Mouse (Mus musculus): ENCODE measurements around the gene Gm13694. TPM values are rescaled to one million over a fixed set of nuclear protein-coding genes. Genes with fewer than 3 reads are reported as not detected.
"Not testable (repeated sequence)": the region's sequence is repeated elsewhere in the genome, so short reads cannot be mapped to it uniquely, and the experiment has no call there.

The Gm13694 gene
- polyA plus RNA-seq, 1 experiment from 2014 or later: not detected

DNA sequence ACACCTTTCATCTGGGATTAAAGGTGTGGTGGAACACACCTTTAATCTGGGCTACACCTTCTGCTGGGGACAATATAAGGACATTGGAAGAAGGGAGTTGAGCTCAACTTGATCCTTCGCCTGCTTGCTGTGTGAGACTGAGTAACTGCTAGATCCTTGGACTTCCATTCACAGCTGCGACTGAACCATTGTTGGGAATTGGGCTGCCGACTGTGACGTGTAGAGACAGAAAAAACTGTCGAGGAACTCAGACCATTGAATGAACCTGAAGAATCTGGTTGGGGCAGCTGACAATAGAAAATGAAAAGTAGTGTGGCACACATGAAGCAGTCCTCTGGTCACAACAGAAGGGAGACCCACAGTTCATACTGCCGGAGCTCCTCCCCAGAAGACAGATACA, 5.7 kb downstream of the Gm13694 start, which contains the start of gene Gm13697:
TSS of gene Gm13697 (plus strand) at position 301 of the 400 bp plus-strand sequence.
- H3K4me1 ChIP-seq (replicated peaks; ENCODE audit: control insufficient read depth, insufficient read depth, low read length); H3K4me3 ChIP-seq (ENCODE audit: low read depth, low read length); H3K27ac ChIP-seq (ENCODE audit: low read depth, low read length); H3K4me2 ChIP-seq (replicated peaks; ENCODE audit: low read depth, low read length); H3K27me3 ChIP-seq (ENCODE audit: control insufficient read depth, insufficient read depth, low read length); H3K9me3 ChIP-seq (ENCODE audit: control insufficient read depth, low read length); DNase-seq (ENCODE audit: low spot score); H3K36me3 ChIP-seq (ENCODE audit: control insufficient read depth, insufficient read depth, low read length); H3K9ac ChIP-seq (ENCODE audit: low read depth, low read length); ATAC-seq (ENCODE audit: low FRiP score): not testable (repeated sequence)
- WGBS: no CpG with 5 or more reads among the region's 6 CpGs

DNA sequence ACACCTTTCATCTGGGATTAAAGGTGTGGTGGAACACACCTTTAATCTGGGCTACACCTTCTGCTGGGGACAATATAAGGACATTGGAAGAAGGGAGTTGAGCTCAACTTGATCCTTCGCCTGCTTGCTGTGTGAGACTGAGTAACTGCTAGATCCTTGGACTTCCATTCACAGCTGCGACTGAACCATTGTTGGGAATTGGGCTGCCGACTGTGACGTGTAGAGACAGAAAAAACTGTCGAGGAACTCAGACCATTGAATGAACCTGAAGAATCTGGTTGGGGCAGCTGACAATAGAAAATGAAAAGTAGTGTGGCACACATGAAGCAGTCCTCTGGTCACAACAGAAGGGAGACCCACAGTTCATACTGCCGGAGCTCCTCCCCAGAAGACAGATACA, 11.5 kb downstream of the Gm13694 start, which contains the start of gene Gm13691:
TSS of gene Gm13691 (plus strand) at position 301 of the 400 bp plus-strand sequence.
- DNase-seq (ENCODE audit: low spot score); H3K4me3 ChIP-seq (ENCODE audit: low read depth, low read length); ATAC-seq (ENCODE audit: low FRiP score); H3K4me1 ChIP-seq (replicated peaks; ENCODE audit: control insufficient read depth, insufficient read depth, low read length); H3K27ac ChIP-seq (ENCODE audit: low read depth, low read length); H3K4me2 ChIP-seq (replicated peaks; ENCODE audit: low read depth, low read length); H3K27me3 ChIP-seq (ENCODE audit: control insufficient read depth, insufficient read depth, low read length); H3K9ac ChIP-seq (ENCODE audit: low read depth, low read length); H3K9me3 ChIP-seq (ENCODE audit: control insufficient read depth, low read length); H3K36me3 ChIP-seq (ENCODE audit: control insufficient read depth, insufficient read depth, low read length): not testable (repeated sequence)
- WGBS: no CpG with 5 or more reads among the region's 6 CpGs

DNA sequence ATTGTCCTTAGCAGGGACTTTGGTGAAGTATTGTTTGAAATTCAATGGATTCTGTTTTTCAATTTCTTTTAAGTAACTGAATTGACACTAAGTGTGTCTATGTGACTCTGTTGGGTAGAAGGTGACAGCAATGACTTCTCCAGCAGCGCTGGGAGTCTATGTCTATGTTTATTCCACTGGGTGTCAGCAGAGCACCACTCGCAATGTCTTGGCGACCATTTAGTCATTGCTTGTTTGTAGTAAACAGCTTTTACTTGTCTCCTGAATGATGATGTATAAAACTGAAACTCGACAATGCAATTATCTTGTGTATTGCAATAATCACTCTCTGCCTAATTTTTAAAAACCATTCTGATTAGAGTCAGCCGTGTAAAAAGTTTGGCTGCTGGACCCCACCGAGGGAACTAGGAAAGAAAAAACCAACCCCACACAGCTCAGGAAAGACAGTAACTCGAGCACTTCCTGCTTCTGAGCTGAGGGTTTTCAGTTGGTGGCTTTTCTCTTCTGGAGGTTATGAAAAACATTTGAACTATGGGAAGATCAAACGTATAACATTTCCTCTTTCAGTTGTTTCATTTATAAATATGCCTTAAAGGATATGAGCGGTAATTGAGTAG, 15.0 kb downstream of the Gm13694 start:
- H3K36me3 ChIP-seq (ENCODE audit: control insufficient read depth, insufficient read depth, low read length); H3K27ac ChIP-seq (ENCODE audit: low read depth, low read length); H3K9me3 ChIP-seq (ENCODE audit: control insufficient read depth, low read length); H3K4me3 ChIP-seq (ENCODE audit: low read depth, low read length); H3K9ac ChIP-seq (ENCODE audit: low read depth, low read length); H3K4me1 ChIP-seq (replicated peaks; ENCODE audit: control insufficient read depth, insufficient read depth, low read length); DNase-seq (ENCODE audit: low spot score); H3K27me3 ChIP-seq (ENCODE audit: control insufficient read depth, insufficient read depth, low read length); H3K4me2 ChIP-seq (replicated peaks; ENCODE audit: low read depth, low read length); ATAC-seq (ENCODE audit: low FRiP score): not testable (repeated sequence)
- 60% methylated on average over 7 of the region's 9 CpGs for WGBS

DNA sequence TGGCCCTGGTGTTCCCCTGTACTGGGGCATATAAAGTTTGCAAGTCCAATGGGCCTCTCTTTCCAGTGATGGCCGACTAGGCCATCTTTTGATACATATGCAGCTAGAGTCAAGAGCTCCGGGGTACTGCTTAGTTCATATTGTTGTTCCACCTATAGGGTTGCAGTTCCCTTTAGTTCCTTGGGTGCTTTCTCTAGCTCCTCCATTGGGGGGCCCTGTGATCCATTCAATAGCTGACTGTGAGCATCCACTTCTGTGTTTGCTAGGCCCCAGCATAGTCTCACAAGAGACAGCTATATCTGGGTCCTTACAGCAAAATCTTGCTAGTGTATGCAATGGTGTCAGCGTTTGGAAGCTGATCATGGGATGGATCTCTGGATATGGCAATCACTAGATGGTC, 15.8 kb downstream of the Gm13694 start:
- H3K4me2 ChIP-seq (replicated peaks; ENCODE audit: low read depth, low read length); H3K27ac ChIP-seq (ENCODE audit: low read depth, low read length); H3K4me3 ChIP-seq (ENCODE audit: low read depth, low read length); ATAC-seq (ENCODE audit: low FRiP score); H3K36me3 ChIP-seq (ENCODE audit: control insufficient read depth, insufficient read depth, low read length); DNase-seq (ENCODE audit: low spot score); H3K27me3 ChIP-seq (ENCODE audit: control insufficient read depth, insufficient read depth, low read length); H3K4me1 ChIP-seq (replicated peaks; ENCODE audit: control insufficient read depth, insufficient read depth, low read length); H3K9ac ChIP-seq (ENCODE audit: low read depth, low read length); H3K9me3 ChIP-seq (ENCODE audit: control insufficient read depth, low read length): not testable (repeated sequence)
- no CpG with 5 or more reads among the region's 3 CpGs for WGBS

DNA sequence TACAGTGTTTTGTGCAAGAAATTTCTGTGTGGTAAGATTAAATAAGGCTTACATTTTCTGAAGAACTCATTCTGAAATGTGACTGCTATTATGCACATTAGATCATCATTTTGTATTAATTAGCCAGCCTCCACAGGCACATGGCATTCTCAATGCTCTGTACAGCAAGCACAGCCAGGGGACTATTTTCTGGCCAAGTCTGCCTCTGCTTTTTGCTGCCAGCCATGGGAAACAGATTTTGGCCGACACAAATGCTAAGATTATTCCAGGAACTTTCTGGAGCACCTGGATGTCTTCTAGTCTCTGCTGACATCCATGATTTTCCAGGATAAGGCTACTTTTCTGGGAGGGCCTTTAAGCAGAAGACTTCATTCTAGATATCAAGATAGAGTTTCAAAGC, 30.2 kb downstream of the Gm13694 start:
- Histone ChIP-seq H3K9me3 (ENCODE audit: control insufficient read depth, low read length) (no peaks in the 10 kb centered on the region), H3K4me2 (replicated peaks; ENCODE audit: low read depth, low read length) (no peak overlapping the region), H3K4me3 (ENCODE audit: low read depth, low read length) (no peak overlapping the region), H3K27ac (ENCODE audit: low read depth, low read length) (no peak overlapping the region), H3K36me3 (ENCODE audit: control insufficient read depth, insufficient read depth, low read length) (no peaks in the 10 kb centered on the region), H3K27me3 (ENCODE audit: control insufficient read depth, insufficient read depth, low read length) (no peaks in the 10 kb centered on the region), H3K4me1 (replicated peaks; ENCODE audit: control insufficient read depth, insufficient read depth, low read length) (no peaks in the 10 kb centered on the region), H3K9ac (ENCODE audit: low read depth, low read length) (no peak overlapping the region)
- ATAC-seq (ENCODE audit: low FRiP score): no peak
- WGBS: 74% methylated on average over 1 of the region's 1 CpGs
- no peak for DNase-seq (ENCODE audit: low spot score)

DNA sequence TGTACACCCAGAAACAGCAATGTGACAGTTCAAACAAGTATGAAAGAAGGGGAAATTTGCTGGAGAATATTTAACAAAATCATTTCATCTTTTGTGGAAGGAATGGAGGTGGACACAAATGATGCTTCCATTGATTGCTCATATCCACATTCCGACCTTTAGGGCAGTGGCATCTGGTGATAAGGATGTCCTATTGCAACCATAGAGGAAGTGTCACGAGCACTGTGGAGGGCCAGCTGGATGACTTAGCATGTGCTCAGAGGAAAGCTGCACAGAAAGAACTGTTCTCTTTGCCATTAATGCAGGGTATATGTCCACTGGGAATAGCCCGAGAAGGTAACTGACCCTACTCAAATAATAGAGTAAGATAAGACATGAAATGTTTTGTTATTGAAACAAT, 31.1 kb downstream of the Gm13694 start:
- H3K27ac ChIP-seq (ENCODE audit: low read depth, low read length): no peak overlapping the region
- no peaks in the 10 kb centered on the region for H3K36me3 ChIP-seq (ENCODE audit: control insufficient read depth, insufficient read depth, low read length)
- H3K9me3 ChIP-seq (ENCODE audit: control insufficient read depth, low read length): no peaks in the 10 kb centered on the region
- H3K9ac ChIP-seq (ENCODE audit: low read depth, low read length): no peak overlapping the region
- H3K27me3 ChIP-seq (ENCODE audit: control insufficient read depth, insufficient read depth, low read length): no peaks in the 10 kb centered on the region
- ATAC-seq (ENCODE audit: low FRiP score) (no peak), DNase-seq (ENCODE audit: low spot score) (no peak)
- H3K4me2 ChIP-seq (replicated peaks; ENCODE audit: low read depth, low read length): no peak overlapping the region
- no peaks in the 10 kb centered on the region for H3K4me1 ChIP-seq (replicated peaks; ENCODE audit: control insufficient read depth, insufficient read depth, low read length)
- WGBS: 79% methylated on average over 3 of the region's 3 CpGs
- H3K4me3 ChIP-seq (ENCODE audit: low read depth, low read length): no peak overlapping the region

DNA sequence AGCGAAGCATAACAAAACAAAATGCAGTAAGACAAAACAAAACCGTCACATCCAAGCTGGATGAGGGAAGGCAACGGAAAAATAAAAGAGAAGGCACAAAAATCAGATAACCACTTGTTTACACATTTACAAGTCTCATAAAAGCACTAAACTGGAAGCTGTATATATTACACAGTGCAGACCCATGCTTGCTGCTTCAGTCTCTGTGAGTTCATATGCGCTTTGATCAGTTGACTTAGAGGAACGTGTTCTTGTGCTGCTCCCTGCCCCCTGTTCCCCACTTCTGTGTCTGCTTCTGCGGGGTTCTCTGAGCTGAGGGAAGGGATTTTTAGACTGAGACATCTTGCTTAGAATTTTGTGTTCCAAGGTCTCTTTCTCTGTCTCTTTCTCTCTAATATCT, 35.8 kb downstream of the Gm13694 start:
- H3K9ac ChIP-seq (ENCODE audit: low read depth, low read length): no peak overlapping the region
- H3K4me3 ChIP-seq (ENCODE audit: low read depth, low read length): no peak overlapping the region
- H3K4me1 ChIP-seq (replicated peaks; ENCODE audit: control insufficient read depth, insufficient read depth, low read length): no peaks in the 10 kb centered on the region
- WGBS: 84% methylated on average over 6 of the region's 6 CpGs
- H3K36me3 ChIP-seq (ENCODE audit: control insufficient read depth, insufficient read depth, low read length): no peaks in the 10 kb centered on the region
- no peak for ATAC-seq (ENCODE audit: low FRiP score)
- H3K27ac ChIP-seq (ENCODE audit: low read depth, low read length): no peak overlapping the region
- no peak overlapping the region for H3K4me2 ChIP-seq (replicated peaks; ENCODE audit: low read depth, low read length)
- no peak for DNase-seq (ENCODE audit: low spot score)
- H3K9me3 ChIP-seq (ENCODE audit: control insufficient read depth, low read length): no peaks in the 10 kb centered on the region
- H3K27me3 ChIP-seq (ENCODE audit: control insufficient read depth, insufficient read depth, low read length): no peaks in the 10 kb centered on the region

DNA sequence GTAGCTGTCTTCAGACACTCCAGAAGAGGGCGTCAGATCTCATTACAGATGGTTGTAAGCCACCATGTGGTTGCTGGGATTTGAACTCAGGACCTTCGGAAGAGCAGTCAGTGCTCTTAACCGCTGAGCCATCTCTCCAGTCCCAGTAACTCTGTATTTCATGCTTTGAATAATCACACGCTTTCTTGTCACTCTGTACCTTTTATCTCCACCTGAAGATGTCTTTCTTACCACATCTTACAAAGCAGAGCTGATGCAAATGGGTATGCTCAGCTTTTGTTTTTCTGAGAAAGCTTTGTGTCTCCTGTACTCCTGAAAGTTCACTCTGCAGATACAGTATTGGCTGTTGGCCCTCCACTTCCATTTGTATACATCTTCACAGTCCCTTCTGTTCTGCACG, 37.6 kb downstream of the Gm13694 start:
- not testable (repeated sequence) for H3K36me3 ChIP-seq (ENCODE audit: control insufficient read depth, insufficient read depth, low read length); H3K4me2 ChIP-seq (replicated peaks; ENCODE audit: low read depth, low read length); H3K4me1 ChIP-seq (replicated peaks; ENCODE audit: control insufficient read depth, insufficient read depth, low read length); H3K4me3 ChIP-seq (ENCODE audit: low read depth, low read length); DNase-seq (ENCODE audit: low spot score); H3K27ac ChIP-seq (ENCODE audit: low read depth, low read length); ATAC-seq (ENCODE audit: low FRiP score); H3K9ac ChIP-seq (ENCODE audit: low read depth, low read length); H3K9me3 ChIP-seq (ENCODE audit: control insufficient read depth, low read length); H3K27me3 ChIP-seq (ENCODE audit: control insufficient read depth, insufficient read depth, low read length)
- WGBS: 94% methylated on average over 4 of the region's 5 CpGs

DNA sequence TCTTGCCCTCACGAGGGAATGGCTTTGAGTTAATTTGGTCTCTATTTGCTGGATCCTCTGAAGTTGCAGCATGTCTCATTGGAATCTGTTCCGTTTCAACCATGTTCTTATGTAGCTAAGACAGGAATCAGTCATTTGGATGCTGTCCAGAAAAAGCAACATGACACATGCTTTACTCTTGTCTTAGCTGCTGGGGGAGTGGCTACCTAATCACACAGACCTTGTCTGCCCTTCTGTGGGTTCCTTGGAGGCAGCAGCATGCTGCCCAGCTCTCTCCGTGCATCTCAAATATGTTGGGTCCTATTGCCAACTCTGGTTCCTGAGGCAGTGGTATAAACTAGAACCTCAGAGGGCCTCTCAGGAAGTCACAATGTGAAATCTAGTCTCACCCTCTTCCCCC, 39.6 kb downstream of the Gm13694 start:
- H3K27me3 ChIP-seq (ENCODE audit: control insufficient read depth, insufficient read depth, low read length): no peaks in the 10 kb centered on the region
- H3K27ac ChIP-seq (ENCODE audit: low read depth, low read length): no peak overlapping the region
- H3K4me1 ChIP-seq (replicated peaks; ENCODE audit: control insufficient read depth, insufficient read depth, low read length): no peaks in the 10 kb centered on the region
- H3K36me3 ChIP-seq (ENCODE audit: control insufficient read depth, insufficient read depth, low read length): no peaks in the 10 kb centered on the region
- no peak overlapping the region for H3K9ac ChIP-seq (ENCODE audit: low read depth, low read length)
- ATAC-seq (ENCODE audit: low FRiP score): no peak
- no peak overlapping the region for H3K4me2 ChIP-seq (replicated peaks; ENCODE audit: low read depth, low read length)
- WGBS: 82% methylated on average over 3 of the region's 3 CpGs
- no peak for DNase-seq (ENCODE audit: low spot score)
- no peak overlapping the region for H3K4me3 ChIP-seq (ENCODE audit: low read depth, low read length)
- no peaks in the 10 kb centered on the region for H3K9me3 ChIP-seq (ENCODE audit: control insufficient read depth, low read length)

Data from hindbrain, embryonic 11.5 days (tissue).